Mouse (Mus musculus): Measurements from ENCODE around the gene Aim2.

The Aim2 gene

DNA sequence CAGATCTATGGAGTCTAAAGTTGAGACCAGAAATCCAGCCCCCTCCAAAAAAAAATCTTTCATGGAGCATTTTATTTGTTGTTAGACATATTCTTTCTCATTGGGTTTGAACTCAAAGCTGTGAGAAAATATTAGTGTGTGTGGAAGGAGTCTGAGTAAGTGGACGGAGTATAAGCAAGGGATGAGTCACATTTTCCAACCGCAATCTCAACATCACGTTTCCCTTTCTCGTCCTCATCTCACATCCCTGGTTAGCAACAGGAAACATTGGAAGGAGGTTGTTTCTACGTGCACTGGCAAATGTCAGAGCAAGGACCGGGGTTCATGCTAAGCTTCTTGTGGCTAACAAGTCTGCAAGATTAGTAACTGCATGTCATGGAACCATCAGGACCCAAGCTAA is 41.1 kb downstream of the Aim2 start:
- DNase-seq (ENCODE audit: extremely low spot score), result no peak

DNA sequence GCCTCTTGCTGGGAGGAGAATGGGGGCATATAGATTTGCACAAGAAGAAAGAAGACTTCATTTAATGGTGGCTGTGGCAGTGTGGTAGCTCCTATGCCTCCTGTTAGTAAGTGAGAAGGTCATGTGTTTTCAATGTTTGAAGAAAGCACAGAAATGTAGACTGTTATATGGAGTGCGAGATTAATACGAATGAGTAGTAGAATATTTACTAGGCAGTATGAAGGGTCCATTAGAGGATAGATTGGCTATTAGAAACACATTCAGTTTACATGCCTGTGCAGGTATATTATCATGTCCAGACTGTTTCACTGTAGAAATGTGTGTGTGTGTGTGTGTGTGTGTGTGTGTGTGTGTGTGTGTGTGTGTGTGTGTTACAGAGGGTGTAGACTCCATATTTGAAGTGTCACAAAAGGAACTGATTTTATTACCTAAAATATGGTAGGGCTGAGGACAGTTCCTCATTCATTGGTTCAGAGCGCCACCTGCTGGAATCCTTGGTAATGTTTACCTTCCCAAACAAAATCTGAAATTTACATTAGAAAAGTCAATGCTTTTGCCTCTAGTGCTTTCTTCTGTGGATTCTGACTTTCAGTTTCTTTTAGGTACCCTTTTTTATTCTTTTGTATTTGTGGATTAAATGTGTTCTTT is 47.8 kb downstream of the Aim2 start:
- peak; percentile 55 for DNase-seq (ENCODE audit: extremely low spot score)

GRCm38 (mm10) chr1:173404696-173405309 is 54.1 kb downstream of the Aim2 start:
- DNase-seq (ENCODE audit: extremely low spot score), result no peak

DNA sequence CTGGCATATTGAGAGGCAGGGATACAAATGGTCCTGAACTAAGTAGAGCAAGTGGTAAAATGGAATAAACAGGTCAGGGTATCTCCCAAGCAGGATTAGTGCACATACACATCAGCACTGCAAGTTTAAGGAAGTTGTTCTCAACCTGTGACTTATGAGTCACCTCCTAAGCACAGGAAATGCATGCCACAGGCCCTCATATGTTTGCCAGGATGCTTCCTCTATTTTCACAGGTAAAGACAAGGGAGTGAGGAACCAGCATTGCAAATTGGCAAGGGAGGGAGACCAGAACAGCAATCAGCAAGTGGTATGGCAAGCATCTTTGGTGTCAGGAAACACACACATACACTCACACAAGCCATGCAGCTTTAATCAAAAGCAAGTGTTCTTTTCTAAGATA is 58.4 kb downstream of the Aim2 start:
- DNase-seq (ENCODE audit: extremely low spot score), result no peak

DNA sequence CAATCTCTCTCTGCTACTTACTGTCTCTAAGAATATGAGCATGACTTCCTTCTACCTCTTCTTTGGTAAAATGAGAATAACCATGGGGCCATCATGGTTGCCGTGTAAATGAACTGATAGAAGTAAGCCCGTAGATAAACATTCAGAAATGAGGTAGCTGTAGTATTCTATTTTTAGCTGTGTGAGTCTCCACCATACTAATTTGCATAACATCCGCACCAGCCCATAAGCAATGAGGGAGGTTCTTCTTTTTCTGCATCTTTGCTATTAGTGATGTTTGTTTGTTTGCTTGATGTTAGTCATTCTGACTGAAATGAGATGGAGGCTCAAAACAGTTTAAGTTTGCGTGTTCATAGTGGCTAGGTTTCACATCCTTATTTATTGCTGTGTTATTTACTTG is 61.2 kb downstream of the Aim2 start:
- no peak for DNase-seq (ENCODE audit: extremely low spot score)

DNA sequence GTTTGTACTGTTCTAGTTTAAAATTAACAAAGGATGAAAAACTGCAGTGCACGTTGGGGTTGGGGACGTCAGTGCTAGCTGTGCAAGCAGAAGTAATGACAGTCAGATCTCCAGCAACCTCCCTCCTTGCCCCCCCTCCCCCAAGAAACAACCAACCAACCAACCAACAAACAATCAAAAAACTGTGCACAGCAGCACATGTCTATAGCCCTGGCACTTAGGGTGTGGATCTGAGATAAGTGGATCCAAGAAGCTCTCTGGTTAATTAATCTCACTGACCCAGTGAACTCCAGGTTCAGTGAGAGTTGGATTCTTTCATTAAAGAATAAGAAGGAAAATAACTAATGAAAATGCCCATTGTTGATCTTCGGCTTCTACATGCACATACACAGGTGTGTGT is 64.0 kb downstream of the Aim2 start:
- no peak for DNase-seq (ENCODE audit: extremely low spot score)

DNA sequence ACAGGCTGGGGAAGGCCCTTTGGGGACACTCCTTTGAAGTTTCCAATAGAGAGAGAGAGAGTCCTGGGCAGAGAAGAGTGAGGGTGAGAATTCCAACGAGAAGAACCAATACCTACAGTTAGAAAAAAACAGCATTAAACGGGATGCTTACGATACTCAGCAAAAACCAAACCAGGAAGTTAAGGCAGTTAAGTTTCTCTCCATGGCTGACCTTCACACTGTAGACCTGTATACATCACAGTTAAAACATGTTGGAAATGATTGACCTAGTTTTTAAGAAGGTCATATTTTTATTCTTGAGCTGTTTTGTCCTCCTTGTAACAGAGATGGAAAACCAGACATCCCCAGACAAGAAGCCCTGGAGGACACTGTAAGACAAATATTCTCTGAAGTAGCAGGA is 67.8 kb downstream of the Aim2 start:
- no peak for DNase-seq (ENCODE audit: extremely low spot score)

- DNase-seq (ENCODE audit: extremely low spot score), result no peak
These were observed 68.4 kb downstream of the Aim2 start for GRCm38 (mm10) chr1:173418936-173419621.

- no peak for DNase-seq (ENCODE audit: extremely low spot score)
These were observed 69.7 kb downstream of the Aim2 start for GRCm38 (mm10) chr1:173420374-173420773.

GRCm38 (mm10) chr1:173426345-173426744 is 75.7 kb downstream of the Aim2 start:
- no peak for DNase-seq (ENCODE audit: extremely low spot score)

DNA sequence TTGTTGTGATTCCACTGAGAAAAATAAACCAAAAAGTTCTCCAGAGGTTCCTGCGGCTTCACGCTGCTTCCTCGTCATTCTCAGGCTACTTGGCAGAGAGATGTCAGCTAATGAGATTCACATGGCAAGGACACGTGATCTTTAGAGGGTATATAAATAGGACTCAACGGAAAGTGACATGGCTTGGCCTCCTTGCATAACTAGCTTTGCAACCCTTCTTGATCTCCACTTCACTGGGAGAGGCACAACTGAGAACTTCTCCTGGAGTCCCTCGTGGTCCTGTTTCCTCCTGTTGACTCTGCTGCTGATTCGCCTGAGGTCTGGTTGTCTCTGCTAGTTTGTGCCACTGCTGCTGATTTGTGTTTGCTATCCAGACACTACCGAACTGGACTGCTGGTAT is 76.7 kb downstream of the Aim2 start:
- DNase-seq (ENCODE audit: extremely low spot score), result no peak

- no peak for DNase-seq (ENCODE audit: extremely low spot score)
These were observed 79.5 kb downstream of the Aim2 start for GRCm38 (mm10) chr1:173429995-173430699.

GRCm38 (mm10) chr1:173432411-173432810 is 81.7 kb downstream of the Aim2 start:
- no peak for DNase-seq (ENCODE audit: extremely low spot score)

GRCm38 (mm10) chr1:173437161-173437953 is 86.7 kb downstream of the Aim2 start:
- no peak for DNase-seq (ENCODE audit: extremely low spot score)

- DNase-seq (ENCODE audit: extremely low spot score), result no peak
These were observed 90.0 kb downstream of the Aim2 start for GRCm38 (mm10) chr1:173440681-173441080.

DNA sequence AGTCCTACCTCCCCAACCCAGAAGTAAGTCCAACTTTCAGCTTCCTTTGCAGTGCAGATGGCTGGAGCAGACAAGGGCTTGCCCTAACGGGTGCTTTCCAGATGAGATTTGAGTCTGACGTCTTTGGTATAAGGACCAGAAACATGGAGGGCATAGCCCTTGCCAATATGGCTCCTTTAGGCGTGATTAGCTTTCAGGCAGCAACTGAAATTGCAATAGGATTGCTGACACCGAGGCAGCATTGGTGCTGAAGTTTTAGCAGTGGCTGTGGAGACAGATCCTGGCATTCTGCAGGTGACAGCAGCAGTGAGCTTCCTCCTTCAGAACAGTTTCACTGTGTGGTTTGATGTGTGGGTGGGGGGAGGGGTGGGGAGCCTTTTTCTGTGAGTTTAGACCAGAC is 90.5 kb downstream of the Aim2 start:
- no peak for DNase-seq (ENCODE audit: extremely low spot score)

DNA sequence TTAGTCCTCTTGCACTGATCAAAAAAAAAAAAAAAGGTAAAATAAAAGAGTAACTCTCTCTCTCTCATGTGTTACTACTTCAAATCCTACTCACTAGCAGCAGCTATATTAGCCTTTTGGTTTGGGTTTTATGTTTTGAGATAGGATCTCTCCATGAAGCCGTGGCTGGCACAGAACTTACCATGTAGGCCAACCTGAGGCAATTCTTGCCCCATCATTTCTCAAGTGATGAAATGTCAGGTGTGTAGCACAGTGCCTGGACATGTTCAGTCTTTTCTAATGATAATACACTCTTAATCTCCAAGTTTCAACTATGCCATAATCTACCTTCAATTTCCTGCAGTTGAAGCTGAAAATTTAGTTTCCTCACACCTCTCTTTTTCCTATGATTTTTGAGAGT is 92.4 kb downstream of the Aim2 start:
- DNase-seq (ENCODE audit: extremely low spot score), result no peak

DNA sequence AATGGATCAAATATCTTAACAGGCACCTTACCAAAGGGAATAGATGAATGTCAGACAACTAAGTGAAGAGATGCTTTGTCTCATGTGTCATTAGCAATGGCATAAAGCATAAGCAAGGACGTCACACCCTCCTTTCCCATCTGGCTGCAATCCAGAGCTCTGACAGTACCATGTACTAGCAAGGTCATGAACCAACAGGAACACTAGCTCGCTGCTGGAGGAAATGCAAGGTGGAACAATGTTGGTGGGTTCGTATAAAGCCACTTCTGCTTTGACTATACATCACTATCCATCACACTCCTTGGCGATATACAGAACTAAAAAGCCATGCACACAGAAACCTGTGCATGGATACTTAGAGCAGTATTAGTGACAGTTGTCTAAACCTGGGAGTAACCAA is 96.4 kb downstream of the Aim2 start:
- DNase-seq (ENCODE audit: extremely low spot score), result no peak

DNA sequence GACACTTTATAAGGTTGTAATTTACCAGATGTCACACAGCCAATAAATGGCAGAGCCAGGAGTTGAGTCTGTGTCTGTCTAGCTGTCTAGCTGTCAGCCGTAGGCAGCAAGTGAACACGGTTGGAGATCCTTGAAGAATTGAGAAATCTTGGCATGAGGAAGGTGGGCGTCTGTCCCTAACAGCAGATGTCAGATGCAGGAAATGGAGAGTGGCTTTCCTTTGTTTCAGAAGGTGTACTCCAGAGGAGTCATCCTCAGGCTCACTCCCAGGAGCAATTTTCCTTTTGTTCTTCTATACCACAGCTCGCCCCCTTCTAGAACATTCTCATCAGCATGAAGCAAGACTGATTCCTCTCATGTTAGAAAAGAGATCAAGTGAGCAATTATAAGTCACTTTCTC is 99.9 kb downstream of the Aim2 start:
- no peak for DNase-seq (ENCODE audit: extremely low spot score)

DNA sequence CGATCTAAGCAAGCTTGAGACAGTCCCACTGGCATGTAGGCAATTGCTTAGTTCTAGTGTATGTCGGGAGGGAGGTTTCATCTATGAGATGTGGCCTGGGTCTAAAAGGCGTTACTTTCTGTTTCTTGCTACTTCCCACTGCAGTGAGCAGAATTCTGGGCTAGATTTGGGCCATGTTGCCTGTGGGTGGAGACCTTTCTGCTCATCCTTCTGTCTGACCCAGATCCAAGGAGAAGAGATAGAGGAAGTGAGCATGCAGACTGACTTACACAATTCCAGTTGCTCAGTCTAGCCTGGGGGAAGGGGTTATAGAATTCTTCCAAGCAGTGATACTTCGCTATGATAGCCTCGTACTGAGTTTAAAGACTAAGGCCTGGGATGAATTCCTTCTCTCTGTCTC is 101.0 kb downstream of the Aim2 start:
- DNase-seq (ENCODE audit: extremely low spot score), result no peak

DNA sequence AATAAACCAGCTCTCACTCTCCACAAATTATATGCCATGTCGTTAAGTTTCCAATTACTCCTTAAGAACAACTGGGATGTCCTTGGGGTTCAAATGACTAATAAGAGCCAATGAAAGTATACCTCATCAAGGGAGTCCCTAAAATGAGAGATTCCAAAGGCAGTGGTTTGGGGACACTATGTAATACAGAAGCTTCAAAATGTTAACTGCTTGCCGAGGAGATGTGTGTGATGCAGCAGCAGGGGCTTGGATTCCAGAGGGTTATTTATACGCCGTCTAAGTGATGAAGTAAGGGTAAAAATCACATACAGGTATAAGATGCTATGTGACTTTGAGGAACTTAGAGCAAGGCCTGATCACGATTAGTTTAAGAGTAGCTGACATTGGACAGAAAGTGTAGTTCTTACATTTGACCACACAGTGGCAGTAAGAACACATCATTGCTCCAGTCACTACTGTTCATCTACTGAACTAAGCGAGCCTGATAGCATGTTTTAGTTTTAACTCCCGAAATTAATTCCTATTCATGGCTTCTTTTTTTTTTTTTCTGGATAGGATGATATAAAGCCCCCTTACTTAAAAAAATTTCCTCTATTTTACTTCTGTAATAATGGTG is 105.6 kb downstream of the Aim2 start:
- DNase-seq (ENCODE audit: extremely low spot score), result peak; percentile 45
